Mouse (Mus musculus): ENCODE data around the gene Frmd6.
A peak's percentile ranks its signal among the peaks of the same experiment; 100 is the strongest.

Frmd6 gene

DNA sequence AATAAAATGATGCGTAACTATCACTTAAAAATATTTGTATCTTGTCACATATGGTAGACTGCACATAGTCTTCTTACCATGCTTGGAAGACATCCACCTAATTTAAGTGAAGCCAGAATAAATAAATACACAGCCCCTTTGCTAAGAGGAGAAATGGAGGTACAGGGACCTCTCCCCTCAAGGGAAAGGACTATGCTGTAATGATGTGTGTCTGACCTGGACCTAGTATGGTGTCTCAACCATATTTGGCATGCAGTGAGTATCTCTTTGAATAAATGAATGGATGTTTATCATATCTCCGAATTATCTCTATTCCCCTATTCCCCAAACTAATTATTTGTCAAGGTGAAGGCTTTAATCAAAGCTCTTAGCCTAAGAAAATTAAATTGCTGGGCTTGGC, 15.4 kb upstream of the Frmd6 start:
- no peak for DNase-seq (ENCODE audit: low spot score)

DNA sequence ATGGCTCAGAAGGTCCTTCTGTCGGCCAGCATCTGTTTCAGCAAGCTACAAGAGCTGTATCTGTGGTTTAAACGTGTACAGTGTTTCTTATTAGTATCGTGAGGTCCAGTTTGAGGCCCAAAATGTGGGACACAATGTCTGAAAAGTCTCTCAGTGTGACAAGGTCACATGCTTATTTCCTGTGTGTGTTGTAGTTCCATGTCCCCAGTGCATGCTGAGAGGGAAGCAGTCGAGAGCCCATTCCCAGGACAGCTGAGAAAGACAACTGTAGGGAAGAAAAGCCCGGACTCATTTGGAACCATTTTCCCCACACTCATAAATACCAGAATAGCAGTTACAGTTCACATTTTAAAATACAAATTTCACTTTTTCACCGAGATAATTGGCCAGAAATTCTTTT, 13.5 kb upstream of the Frmd6 start:
- DNase-seq (ENCODE audit: low spot score) = no peak

DNA sequence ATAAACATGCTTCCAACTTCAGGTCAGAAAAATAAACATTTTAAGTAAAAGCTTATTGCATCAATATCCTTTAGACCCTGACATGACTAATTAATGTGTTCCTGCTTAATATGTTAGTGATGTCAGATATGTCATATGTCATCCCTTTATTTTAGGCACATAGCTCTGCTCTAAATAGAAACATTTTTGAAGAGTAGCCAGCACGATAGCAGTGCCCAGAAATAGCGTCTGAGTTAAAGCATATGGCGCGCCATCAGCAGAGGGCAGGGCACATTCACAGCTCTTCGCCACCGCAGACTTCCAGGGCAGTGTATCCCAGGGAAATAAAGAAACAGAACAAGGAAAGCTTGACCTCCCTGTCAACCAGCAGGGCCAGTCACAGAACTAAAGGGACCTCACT, 13.1 kb upstream of the Frmd6 start:
- DNase-seq (ENCODE audit: low spot score) = peak; percentile 24

DNA sequence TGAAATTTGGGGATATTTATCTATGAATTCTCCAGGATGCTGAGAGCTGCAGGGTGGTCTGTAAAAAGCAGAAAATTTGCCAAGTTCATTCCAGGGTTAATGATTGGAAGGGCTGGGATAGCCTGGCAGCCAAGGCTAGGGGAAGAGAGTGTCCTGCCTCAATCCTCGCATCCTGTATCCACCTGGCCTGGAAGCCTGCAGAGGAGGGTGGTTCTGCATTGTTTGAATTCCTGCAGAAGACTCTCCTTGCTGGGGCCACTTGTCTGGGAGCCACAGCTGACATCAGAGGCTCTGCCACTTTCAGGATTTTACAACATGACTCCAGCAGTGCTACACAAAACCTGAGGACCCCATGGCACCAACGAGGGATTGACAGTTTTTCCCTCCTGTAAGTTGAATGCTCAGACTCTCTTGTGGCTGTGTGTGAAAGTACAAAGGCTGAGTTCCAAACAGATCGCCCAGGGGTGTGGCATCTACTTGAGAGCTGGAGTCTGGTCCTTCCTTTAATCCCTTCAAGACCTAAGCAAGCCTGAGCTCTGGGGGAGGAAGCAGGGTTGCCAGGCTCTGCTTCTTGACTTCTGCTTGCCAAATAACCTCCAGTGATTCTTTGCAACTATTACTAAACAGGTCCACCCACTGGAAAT, 12.4 kb upstream of the Frmd6 start:
- no peak for DNase-seq (ENCODE audit: low spot score)

DNA sequence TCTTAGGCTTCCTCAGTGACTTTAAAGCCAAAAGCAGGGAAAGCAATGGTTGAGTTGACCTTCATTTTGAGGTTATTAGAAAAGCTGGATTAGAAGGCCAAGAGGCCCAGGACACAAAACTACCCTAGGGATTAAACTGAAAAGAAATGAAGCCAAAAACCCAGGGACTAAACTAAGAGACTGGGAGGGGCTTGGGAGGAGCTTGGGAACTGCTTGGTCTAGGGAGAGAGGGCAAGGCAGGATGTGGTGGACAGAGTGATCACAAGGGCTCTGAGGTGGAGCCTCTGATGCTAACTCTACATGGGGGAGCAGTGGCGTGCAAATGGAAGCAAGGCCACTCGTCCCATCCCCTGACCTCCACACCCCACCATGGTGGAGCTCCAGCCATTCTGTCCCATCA, 8.6 kb upstream of the Frmd6 start:
- no peak for DNase-seq (ENCODE audit: low spot score)

DNA sequence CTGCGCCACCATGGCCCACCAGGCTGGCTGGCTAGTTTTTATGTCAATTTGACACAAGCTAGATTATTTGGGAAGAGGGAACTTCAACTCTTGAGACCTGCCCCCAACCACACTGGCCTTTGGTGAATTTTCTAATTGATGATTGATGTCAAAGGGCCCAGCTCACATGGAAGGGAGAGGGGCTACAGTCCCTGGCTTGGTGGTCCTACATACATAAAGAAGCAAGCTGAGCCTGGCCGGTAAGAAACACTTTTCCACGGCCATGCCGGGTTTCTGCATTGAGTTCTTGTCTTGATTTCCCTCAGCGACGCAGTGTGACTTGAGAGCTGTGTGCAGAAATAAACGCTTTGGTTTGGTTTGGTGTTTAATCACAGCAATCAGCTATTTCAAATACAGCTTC, 1.3 kb upstream of the Frmd6 start:
- DNase-seq (ENCODE audit: low spot score) = no peak

DNA sequence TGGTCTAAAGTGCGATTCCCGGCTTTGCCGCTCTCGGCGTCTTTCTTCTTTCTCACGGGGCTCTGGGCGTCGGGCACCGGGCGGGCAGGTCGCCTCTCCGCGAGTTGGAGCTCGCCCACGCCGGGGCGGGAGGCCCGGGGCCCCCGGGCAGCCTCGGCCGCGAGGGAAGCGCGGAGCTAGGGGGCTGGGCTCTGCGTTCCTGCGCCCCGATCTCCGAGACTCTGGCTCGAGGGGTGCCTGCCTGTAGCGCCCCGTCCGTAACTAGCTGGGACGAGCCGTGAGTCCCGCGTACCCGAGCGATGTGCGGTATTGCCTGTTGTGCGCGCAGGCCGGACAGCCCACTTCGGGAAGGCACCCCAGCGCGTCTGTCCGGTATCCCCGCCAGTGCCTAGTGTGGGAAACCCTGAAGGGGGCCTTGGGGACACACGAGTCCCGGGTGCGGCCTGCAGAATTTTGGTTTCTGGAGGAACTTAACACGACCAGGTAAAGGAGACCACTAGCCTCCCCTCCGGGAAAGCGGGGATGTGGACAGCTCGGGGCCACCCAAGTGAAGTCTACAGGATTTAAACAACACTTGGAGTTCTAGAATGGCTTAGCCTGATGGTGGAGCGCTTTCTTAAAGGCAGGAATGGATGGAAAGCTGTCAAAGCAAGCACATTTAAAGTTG, 470 bp downstream of the Frmd6 start:
- DNase-seq (ENCODE audit: low spot score) = no peak

DNA sequence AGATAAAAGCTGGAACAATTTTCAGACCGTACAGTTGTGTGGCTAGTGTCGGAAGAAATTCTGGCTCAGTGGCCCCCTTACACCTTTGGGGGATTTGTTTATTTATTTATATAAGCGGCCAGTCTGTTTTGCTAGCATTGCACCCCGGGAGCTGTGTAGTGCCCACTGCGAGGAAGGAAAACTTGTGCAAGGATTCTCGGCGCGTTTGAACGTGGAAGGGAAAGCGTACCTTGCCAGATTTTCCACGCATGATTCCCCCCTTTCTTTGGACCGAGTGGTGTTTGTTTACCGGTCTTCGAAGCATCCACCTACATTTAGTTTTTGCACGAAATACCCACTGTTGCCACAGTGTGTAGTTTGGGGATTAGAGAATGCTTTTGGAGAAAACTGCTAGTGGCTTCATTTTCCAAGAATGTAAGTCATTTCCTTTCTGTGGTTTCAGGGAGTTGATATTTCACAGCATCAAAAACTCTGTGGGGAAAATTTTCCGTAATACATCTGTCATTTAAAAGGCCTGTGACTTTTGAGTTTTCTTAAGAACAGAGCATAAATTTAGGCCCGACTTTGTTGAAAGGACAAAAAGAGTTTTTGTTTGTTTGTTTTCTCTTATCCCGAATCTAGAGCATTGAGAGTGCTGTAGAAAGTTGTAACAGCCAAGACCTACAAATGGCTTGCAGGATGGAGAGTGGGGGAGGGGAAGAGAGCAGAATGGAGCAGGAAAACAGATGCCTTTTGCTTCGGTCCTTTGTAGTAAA, 1.2 kb downstream of the Frmd6 start:
- DNase-seq (ENCODE audit: low spot score) = no peak

DNA sequence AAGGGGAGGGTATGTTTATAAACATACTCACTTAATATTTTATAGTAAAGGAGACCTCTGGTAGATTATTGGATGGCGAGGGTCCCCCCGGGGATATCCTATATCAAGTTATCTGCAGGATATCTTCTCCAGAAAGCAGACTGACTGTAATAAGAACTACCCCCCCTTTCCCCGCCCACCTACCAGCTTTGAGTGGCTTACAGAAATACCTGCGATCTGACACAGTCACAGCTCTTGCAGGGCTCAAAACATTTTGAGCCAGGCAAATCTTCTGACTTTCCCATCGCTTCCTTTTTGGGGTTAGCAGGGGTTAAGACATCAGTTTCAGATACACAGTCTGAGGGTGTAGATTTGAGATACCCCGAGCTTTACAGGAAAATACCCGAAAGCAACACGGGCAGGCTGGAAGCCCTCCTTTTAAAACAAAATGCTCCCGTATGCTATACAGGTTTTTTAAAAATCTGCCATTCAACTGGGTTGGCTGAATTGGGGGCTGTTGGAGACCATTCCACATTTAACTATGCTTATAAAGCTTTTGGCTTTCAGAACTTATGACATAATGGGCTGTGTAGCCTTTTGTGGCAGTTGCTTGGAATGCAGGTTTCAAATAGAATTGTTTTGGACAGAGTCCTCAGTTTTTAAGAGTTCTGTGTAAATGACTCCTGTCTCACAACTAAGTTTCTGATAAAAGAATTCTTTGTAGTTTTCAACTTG, 2.0 kb downstream of the Frmd6 start:
- no peak for DNase-seq (ENCODE audit: low spot score)

DNA sequence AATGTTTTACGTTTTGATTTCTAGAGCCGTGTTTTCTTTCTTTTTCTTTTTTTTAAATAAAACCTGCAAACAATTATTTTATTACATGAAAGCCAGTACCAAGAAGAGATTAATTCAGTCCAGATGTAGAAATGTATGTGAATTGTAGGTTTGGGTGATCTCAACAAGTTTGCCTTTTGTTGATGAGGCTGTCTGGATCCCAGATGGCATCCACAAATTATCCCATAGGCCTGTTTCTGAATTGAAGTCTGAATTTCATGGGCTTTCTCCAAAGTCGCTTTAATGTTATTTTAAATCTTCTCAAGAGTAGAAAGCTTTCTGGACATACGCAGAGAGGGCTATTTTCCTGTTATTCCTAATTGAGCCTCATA, 2.6 kb downstream of the Frmd6 start:
- DNase-seq (ENCODE audit: low spot score) = no peak

DNA sequence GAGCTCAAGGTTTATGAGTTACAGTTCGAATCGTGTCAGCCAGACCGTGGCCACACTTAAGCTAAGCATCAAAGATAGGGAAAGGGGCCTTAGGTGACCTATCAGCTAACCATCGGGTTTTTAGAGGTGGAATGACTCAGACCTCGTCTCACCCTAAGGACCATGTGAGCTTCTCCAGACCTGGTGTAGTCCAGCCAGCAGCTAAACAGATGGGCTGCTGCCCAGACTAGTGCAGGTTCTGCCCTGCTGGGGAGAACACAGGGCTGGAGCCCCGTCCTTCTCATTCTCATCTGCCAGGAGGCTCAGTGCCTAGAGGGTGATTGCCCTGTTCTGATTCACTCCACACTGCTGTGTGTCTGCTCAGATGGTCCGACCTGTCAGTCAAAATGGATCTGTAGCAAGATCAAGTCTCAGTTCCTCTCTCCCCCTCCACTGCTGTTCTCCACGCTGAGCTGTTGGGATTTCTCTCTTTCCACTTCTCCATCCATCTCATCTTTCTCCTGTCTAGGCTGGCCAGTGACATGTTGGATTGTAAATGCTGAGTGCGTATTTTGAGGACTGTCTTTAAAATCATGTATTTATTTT, 5.8 kb downstream of the Frmd6 start:
- no peak for DNase-seq (ENCODE audit: low spot score)

DNA sequence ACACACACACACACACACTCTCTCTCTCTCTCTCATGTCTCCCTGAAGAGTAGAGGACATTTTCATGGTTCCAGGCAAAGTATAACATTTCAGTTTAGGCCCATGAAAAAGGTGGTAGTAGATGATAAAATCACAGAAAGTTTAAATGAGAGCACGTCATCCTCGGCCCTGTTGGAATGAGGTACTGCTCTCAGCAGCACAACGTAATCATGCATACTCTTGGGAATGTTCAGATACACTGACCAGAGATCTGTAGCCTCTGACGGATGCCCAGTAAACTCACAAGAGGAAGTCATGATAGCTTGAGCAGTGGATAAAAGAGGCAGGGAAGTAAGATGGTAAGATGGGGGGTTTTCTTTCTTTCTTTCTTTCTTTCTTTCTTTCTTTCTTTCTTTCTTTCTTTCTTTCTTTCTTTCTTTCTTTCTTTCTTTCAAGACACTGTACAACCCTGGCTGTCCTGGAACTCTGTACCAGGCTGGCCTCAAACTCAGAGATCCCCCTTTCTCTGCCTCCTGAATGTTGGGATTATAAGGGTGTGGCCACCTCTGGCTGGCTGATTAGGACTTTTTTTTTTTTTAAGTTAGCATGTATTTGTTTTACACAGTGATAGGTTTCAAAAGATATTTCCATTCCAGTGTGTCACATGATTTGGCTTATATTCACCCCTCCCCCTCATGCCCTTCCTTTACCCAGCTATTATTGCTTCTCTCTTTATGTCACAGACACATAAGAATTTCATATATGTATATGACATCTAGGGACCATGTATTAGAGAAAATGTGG, 7.1 kb downstream of the Frmd6 start:
- no peak for DNase-seq (ENCODE audit: low spot score)

DNA sequence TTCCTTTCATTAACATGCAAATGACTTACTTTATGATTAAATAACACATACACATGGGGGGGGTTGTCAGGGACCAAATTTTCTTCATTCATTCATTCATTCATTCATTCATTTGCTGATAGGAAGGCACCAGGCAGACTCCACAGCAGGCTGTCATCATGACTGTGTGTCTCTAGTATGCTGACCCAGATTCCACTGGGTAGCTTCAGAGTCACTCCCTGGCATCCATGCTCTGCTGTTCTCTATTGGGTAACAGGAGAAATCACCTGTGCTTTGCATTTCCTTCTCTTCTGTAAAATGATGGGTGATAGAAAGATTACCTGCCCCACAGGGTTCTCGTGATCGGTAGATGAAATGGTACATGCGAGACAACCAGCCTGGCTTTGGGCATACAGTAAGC, 7.7 kb downstream of the Frmd6 start:
- no peak for DNase-seq (ENCODE audit: low spot score)

DNA sequence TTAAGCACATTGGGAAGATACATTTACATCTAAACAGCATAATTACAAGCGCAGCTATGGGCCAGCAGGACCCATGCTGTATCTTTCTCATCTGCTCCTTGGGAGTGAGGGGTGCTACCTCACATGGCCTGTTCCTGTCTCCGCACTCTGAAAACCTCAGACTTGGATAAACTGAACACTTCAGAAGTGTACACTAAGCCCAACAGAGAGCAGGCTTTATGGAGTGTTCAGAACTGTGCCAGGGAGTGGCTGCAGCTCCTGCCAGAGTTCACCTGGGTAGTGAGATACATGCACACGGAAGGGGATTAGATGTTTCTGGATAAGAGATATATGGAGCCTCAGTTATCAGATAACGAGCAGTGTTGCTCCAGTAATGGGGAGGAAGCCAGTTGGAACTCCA, 8.7 kb downstream of the Frmd6 start:
- no peak for DNase-seq (ENCODE audit: low spot score)

DNA sequence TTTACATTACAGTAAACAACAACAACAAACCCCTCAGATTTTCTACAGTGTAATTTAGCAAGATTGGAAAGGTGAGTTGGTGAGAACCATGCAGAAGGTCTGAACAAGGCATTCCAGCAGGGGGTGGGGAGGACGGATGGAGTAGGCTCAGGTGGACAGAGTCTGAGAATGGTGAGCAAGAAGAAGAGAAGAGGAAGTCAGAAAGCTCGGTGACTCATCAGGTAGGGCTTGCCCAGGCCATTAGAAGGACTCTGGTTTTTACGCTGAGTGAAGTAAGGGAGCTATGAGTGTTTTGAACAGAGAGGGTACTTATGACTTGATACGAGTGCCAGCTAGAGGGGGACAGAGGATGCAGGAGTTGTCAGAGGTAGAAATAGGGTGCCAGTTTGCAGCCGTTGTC, 9.7 kb downstream of the Frmd6 start:
- no peak for DNase-seq (ENCODE audit: low spot score)

DNA sequence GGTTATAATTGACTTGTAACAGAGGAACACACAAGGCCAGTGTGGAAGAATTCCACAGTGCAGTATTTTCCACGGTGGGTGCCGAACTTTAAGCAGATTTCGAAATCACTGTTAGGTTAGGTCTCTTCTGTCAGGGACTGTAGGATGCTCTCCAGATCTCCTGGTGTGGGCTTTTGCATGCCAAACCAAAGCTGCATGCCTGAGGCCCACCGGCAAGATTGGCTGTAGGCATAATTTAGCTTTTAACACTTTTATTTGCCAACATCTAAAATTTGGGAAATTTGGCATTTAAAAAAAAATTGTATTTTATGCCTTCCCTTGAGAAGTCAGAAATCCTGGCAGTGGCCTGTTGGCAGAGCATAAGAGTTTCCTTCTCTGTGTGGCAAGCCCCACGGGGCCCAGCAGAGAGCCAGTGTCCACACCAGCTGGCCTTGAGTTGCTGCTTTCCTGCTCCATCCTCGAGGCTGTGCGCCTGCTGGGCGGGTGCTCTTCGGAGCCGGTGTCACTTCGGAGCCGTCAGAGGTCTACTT, 12.5 kb downstream of the Frmd6 start:
- DNase-seq (ENCODE audit: low spot score) = no peak

DNA sequence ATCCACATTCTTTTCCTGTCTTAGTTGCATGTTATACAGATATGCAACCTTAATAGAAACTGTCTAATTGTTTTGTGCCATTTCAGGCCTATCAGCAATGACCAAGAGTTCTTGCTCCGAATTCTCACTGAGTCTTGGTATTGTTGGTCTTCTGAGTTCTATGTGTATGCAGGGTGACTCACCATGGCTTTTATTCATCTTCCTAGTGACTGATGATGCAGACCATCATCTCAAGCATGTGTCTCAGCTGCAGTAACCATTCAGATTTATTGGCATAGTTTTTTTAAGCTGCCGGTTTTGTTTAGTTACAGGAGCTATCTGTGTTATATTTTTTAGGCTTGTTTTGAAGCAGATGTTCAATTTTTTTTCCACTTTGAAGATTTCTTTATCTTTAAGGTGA, 20.1 kb downstream of the Frmd6 start:
- DNase-seq (ENCODE audit: low spot score) = no peak

DNA sequence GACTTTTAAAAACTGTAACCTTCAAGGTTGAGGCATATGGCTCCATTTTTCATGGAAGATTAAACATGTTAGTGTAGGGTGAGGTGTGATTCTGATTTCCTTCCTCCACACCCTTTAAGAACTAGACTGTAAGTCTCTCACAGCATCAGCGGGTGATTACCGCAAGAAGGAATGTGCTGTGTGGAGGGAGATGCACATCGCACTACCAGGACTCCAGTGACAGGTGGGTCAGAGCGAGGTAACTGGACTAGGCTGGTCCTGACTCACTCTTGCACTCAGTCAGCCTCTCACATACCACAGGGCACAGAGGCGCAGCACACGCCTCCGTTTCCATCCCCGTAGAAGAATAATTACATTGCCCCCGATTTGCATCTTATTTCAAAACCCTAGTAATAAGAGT, 23.7 kb downstream of the Frmd6 start:
- DNase-seq (ENCODE audit: low spot score) = no peak

DNA sequence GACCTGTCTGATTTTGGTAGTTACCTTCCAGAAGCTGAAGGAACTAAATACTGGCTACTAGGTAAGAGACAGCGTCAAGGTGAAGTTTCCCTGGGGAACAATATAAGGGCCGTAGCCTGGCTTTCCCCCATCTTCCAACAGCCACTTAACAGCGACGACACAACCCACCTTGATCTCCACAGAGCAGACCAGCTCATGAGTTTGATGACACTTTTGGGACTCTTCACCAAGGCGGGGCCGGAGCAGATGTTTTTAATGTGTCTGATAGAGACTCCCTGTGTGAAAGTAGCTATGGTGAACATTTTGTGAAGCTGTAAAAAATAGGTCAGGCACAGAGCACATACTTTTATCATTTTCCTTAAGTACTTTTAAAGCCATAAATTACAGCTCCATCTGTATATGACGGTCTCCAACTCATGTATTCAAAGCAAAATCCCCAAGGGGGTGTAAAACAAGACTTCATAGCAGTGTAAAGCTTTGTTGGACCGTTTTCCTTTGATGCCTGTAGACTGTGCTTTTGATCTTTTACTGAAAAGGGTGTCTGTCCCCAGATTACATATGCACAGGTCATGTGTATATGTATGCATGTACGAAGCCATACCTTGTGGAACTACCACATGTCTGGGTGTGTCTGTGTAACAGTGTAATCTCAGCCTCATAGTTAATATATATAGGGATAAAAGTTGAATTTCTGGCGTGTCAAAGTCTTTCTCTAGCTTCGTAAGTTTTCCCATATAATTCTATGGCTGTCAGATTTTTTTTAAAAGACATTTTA, 24.4 kb downstream of the Frmd6 start:
- no peak for DNase-seq (ENCODE audit: low spot score)

DNA sequence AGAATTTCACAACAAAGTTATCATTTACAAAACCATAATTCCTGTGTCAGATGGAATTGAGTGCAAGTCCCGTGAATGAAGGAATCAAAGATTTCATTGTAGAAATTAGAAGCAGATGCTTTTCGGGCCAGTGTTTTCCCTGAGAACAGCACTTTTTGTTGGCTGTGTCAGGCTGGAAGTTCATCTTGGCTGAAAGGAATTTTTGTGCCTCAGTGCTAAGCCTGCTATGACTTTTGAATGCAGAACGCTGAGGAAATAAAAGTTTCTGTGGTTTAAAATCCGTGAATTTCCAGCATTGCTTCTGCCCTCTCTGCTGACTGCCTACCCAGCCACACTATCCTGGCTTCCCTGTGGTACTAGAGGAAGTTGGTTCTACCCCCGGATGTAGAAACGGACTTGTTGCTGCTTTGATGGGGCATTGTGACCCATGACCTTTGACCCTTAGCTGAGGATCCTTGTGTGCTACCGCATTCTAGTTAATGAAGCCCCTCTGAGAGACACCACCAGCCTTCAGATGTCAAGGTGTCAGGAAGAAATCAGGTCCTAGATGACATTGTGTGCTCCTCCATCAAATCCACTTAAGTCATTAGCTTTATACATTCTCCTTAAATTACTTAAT, 26.1 kb downstream of the Frmd6 start:
- no peak for DNase-seq (ENCODE audit: low spot score)

Measured in layer of hippocampus, adult 9-10 months (tissue).